Mouse (Mus musculus) embryonic facial prominence, embryonic 14.5 days (tissue): ENCODE data around the gene Hnrnph3. TPM values are rescaled to one million over a fixed set of nuclear protein-coding genes. Genes with fewer than 3 reads are reported as not detected.

ENCODE experiments used
- polyA plus RNA-seq: library from polyadenylated mRNA; unstranded; fragments of >200 nt; fragmentation: Nextera tagmentation; extraction: Ambion mirVana; gene quantifications from 2 replicates; pipeline ENCODE4 v1.2.1, GENCODE M21; 2014

Hnrnph3 gene
- polyA plus RNA-seq, 1 experiment from 2014 or later: 51.8 TPM

Other genes starting within 250 kb of the Hnrnph3 start
- 103 and 104 TPM in 2 replicates for gene Ccar1, start 231.9 kb downstream of the Hnrnph3 start, polyA plus RNA-seq
- 22.2 and 26.7 TPM in 2 replicates for gene Tet1, start 115.2 kb downstream of the Hnrnph3 start, polyA plus RNA-seq
- gene Slc25a16, start 103.6 kb downstream of the Hnrnph3 start, polyA plus RNA-seq: 13.9 and 15.0 TPM in 2 replicates
- gene Dna2, start 77.2 kb downstream of the Hnrnph3 start, polyA plus RNA-seq: 11.0 and 11.9 TPM in 2 replicates
- 23.5 and 26.3 TPM in 2 replicates for gene Rufy2, start 44.0 kb downstream of the Hnrnph3 start, polyA plus RNA-seq
- 1.1 and 1.5 TPM in 2 replicates for gene Pbld2, start 98 bp upstream of the Hnrnph3 start, polyA plus RNA-seq
- gene Pbld1, start 35.9 kb upstream of the Hnrnph3 start, polyA plus RNA-seq: 0.56 and 0.58 TPM in 2 replicates
- 1.1 TPM in 1 of 2 replicates, not detected in the other for gene Atoh7, start 75.4 kb upstream of the Hnrnph3 start, polyA plus RNA-seq
- gene Mypn, start 179.7 kb upstream of the Hnrnph3 start, polyA plus RNA-seq: 8.2 and 11.2 TPM in 2 replicates
- 37.1 and 38.6 TPM in 2 replicates for gene Herc4, start 219.6 kb upstream of the Hnrnph3 start, polyA plus RNA-seq